12 mouse cellular contexts compared by ENCODE assay signal in the genomic region with DNA sequence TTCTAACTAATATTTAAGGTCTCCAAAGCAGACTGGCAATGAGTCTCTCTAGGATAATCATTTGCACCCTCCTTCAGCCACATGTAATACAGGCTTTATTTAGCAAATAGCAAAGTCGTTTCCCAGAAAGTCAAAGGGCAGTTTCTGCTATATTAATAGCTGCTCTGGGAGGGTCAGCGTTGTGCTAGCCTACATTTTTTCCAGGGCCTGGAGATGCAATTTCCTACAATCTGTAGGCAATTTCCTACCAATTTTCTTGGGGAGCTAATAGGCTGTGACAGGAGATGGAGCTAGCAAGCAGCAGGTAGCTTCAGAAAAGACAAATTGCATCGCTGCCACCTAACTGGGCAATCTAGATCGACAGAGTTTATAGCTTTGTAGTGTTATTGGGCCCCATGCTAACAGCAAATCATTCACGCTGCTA.
DNase-seq lines count a peak whose midpoint lies in the region; ATAC-seq lines count a peak whose summit lies in the region.
"Had no signal": no experiment of that assay in that cellular context is flagged by ENCODE, and none has a peak within 500 bp of the region (broad histone marks: within the 10 kb centered on the region; RNA-seq: fewer than 3 reads in every experiment).

No protein-coding gene starts in this region.

- 60% methylated on average over 5 of the region's 5 CpGs for WGBS in midbrain, embryonic 13.5 days
- WGBS in midbrain, embryonic 11.5 days: 65% methylated on average over 5 of the region's 5 CpGs
- WGBS in intestine, embryonic 16.5 days: 31% methylated on average over 5 of the region's 5 CpGs
- 10% methylated on average over 5 of the region's 5 CpGs for WGBS in neural tube, embryonic 15.5 days

- peak; percentile 20 for DNase-seq in embryo, embryonic 10 days (ENCODE audit: low spot score)
- no peak for DNase-seq in embryo, embryonic 9.5 days (ENCODE audit: extremely low spot score)
- no peak for DNase-seq in midbrain, embryonic 11.5 days (ENCODE audit: low spot score, missing footprints)
- no peak for DNase-seq in thymus, postnatal 10 days (ENCODE audit: low spot score in 2 of 2)
- DNase-seq: lung, embryonic 14.5 days; right cerebral cortex, postnatal 25 days had no signal

- no peaks in the 10 kb centered on the region for H3K9me3 ChIP-seq in midbrain, embryonic 13.5 days
- no peaks in the 10 kb centered on the region for H3K9me3 ChIP-seq in midbrain, embryonic 11.5 days (ENCODE audit: control insufficient read depth, low read length)
- no peaks in the 10 kb centered on the region for H3K9me3 ChIP-seq in intestine, embryonic 16.5 days (ENCODE audit: control insufficient read depth, low read length)
- H3K9me3 ChIP-seq in neural tube, embryonic 15.5 days (replicated peaks): no peaks in the 10 kb centered on the region
- H3K9me3 ChIP-seq: forebrain, embryonic 15.5 days; stomach, embryonic 15.5 days had no signal

- no peak overlapping the region for H3K9ac ChIP-seq in midbrain, embryonic 13.5 days (replicated peaks)
- H3K9ac ChIP-seq in midbrain, embryonic 11.5 days (ENCODE audit: low read length): no peak overlapping the region
- no peak overlapping the region for H3K9ac ChIP-seq in intestine, embryonic 16.5 days (ENCODE audit: low read depth, low read length)
- no peak overlapping the region for H3K9ac ChIP-seq in neural tube, embryonic 15.5 days (replicated peaks)
- H3K9ac ChIP-seq: forebrain, embryonic 15.5 days; lung, embryonic 14.5 days; stomach, embryonic 15.5 days had no signal

- H3K4me3 ChIP-seq in midbrain, embryonic 13.5 days (replicated peaks): no peak overlapping the region
- no peak overlapping the region for H3K4me3 ChIP-seq in midbrain, embryonic 11.5 days (ENCODE audit: low read depth, low read length)
- H3K4me3 ChIP-seq in intestine, embryonic 16.5 days (ENCODE audit: low read length): no peak overlapping the region
- H3K4me3 ChIP-seq in neural tube, embryonic 15.5 days (replicated peaks): no peak overlapping the region
- H3K4me3 ChIP-seq: forebrain, embryonic 15.5 days; stomach, embryonic 15.5 days had no signal

- H3K4me1 ChIP-seq in midbrain, embryonic 13.5 days (replicated peaks): no peaks in the 10 kb centered on the region
- no peaks in the 10 kb centered on the region for H3K4me1 ChIP-seq in midbrain, embryonic 11.5 days (ENCODE audit: control insufficient read depth, insufficient read depth, low read length)
- H3K4me1 ChIP-seq in intestine, embryonic 16.5 days (ENCODE audit: control insufficient read depth, insufficient read depth, low read length): no peaks in the 10 kb centered on the region
- H3K4me1 ChIP-seq in neural tube, embryonic 15.5 days: peaks cover 5% of the 10 kb centered on the region
- H3K4me1 ChIP-seq: forebrain, embryonic 15.5 days; stomach, embryonic 15.5 days had no signal

- ATAC-seq in midbrain, embryonic 13.5 days: peak; percentile 43; the same call in 1 of the 2 replicates
- ATAC-seq in midbrain, embryonic 11.5 days (ENCODE audit: low FRiP score): no peak
- peak; percentile 85 for ATAC-seq in intestine, embryonic 16.5 days
- peak; percentile 47; the same call in 1 of the 2 replicates for ATAC-seq in neural tube, embryonic 15.5 days (ENCODE audit: low FRiP score)
- ATAC-seq in frontal cortex, adult (ENCODE audit: low TSS enrichment): no peak
- ATAC-seq: forebrain, embryonic 15.5 days had no signal

- no peaks in the 10 kb centered on the region for H3K27me3 ChIP-seq in midbrain, embryonic 13.5 days
- no peaks in the 10 kb centered on the region for H3K27me3 ChIP-seq in midbrain, embryonic 11.5 days (ENCODE audit: control insufficient read depth, insufficient read depth, low read length)
- no peaks in the 10 kb centered on the region for H3K27me3 ChIP-seq in intestine, embryonic 16.5 days (replicated peaks; ENCODE audit: control insufficient read depth, insufficient read depth, low read length)
- no peaks in the 10 kb centered on the region for H3K27me3 ChIP-seq in neural tube, embryonic 15.5 days (replicated peaks)
- H3K27me3 ChIP-seq: forebrain, embryonic 15.5 days; stomach, embryonic 15.5 days had no signal

- H3K36me3 ChIP-seq in midbrain, embryonic 13.5 days: no peaks in the 10 kb centered on the region
- no peaks in the 10 kb centered on the region for H3K36me3 ChIP-seq in midbrain, embryonic 11.5 days (ENCODE audit: control insufficient read depth, insufficient read depth, low read length)
- no peaks in the 10 kb centered on the region for H3K36me3 ChIP-seq in intestine, embryonic 16.5 days (ENCODE audit: control insufficient read depth, insufficient read depth, low read length)
- H3K36me3 ChIP-seq in neural tube, embryonic 15.5 days: no peaks in the 10 kb centered on the region
- H3K36me3 ChIP-seq: forebrain, embryonic 15.5 days; stomach, embryonic 15.5 days had no signal

- no peak overlapping the region for H3K27ac ChIP-seq in midbrain, embryonic 13.5 days
- no peak overlapping the region for H3K27ac ChIP-seq in midbrain, embryonic 11.5 days (ENCODE audit: low read depth, low read length)
- H3K27ac ChIP-seq in intestine, embryonic 16.5 days (ENCODE audit: low read length): no peak overlapping the region
- H3K27ac ChIP-seq in neural tube, embryonic 15.5 days (replicated peaks): no peak overlapping the region
- H3K27ac ChIP-seq: forebrain, embryonic 15.5 days; stomach, embryonic 15.5 days had no signal

- H3K4me2 ChIP-seq in midbrain, embryonic 13.5 days (replicated peaks): no peak overlapping the region
- H3K4me2 ChIP-seq in midbrain, embryonic 11.5 days: no peak overlapping the region
- H3K4me2 ChIP-seq in intestine, embryonic 16.5 days (ENCODE audit: low read depth, low read length): no peak overlapping the region
- H3K4me2 ChIP-seq in neural tube, embryonic 15.5 days: no peak overlapping the region
- H3K4me2 ChIP-seq: forebrain, embryonic 15.5 days; lung, embryonic 14.5 days; stomach, embryonic 15.5 days had no signal

Comparison
In these comparisons a context has a peak if more than half of its experiments do, and no peak if none do; other contexts are left out.
1. ATAC-seq: peak in midbrain, embryonic 13.5 days (single experiment), intestine, embryonic 16.5 days (single experiment) and neural tube, embryonic 15.5 days (single experiment); none in midbrain, embryonic 11.5 days (single experiment) and frontal cortex, adult (single experiment).